8 mouse cellular contexts compared by ENCODE assay signal in genomic region chr13:13516376-13517225, GRCm38 (mm10).
DNase-seq lines count a peak whose midpoint lies in the region; ATAC-seq lines count a peak whose summit lies in the region.

No protein-coding gene starts in this region.

- no peaks in the 10 kb centered on the region for H3K27me3 ChIP-seq in limb, embryonic 10.5 days (ENCODE audit: low read depth, poor library complexity, severe bottlenecking)
- no peaks in the 10 kb centered on the region for H3K27me3 ChIP-seq in midbrain, embryonic 12.5 days

- 48% methylated on average over 17 of the region's 17 CpGs for WGBS in limb, embryonic 10.5 days
- 50% methylated on average over 17 of the region's 17 CpGs for WGBS in midbrain, embryonic 12.5 days

- H3K9me3 ChIP-seq in limb, embryonic 10.5 days (replicated peaks), result no peaks in the 10 kb centered on the region
- no peaks in the 10 kb centered on the region for H3K9me3 ChIP-seq in midbrain, embryonic 12.5 days

- no peak overlapping the region for H3K9ac ChIP-seq in midbrain, embryonic 12.5 days (replicated peaks)

- H3K4me2 ChIP-seq in midbrain, embryonic 12.5 days (replicated peaks), result no peak overlapping the region

- no peaks in the 10 kb centered on the region for H3K4me1 ChIP-seq in limb, embryonic 10.5 days
- no peaks in the 10 kb centered on the region for H3K4me1 ChIP-seq in midbrain, embryonic 12.5 days

- H3K4me3 ChIP-seq in limb, embryonic 10.5 days, result no peak overlapping the region
- no peak overlapping the region for H3K4me3 ChIP-seq in midbrain, embryonic 12.5 days

- peak; percentile 84 for ATAC-seq in midbrain, embryonic 12.5 days (ENCODE audit: low FRiP score, low read depth)

- H3K27ac ChIP-seq in limb, embryonic 10.5 days, result no peak overlapping the region
- H3K27ac ChIP-seq in midbrain, embryonic 12.5 days (replicated peaks), result no peak overlapping the region

- H3K36me3 ChIP-seq in limb, embryonic 10.5 days, result no peaks in the 10 kb centered on the region
- no peaks in the 10 kb centered on the region for H3K36me3 ChIP-seq in midbrain, embryonic 12.5 days

- peak; percentile 91 for DNase-seq in adrenal gland, adult 18-20 months (ENCODE audit: low spot score in 2 of 2)
- DNase-seq in embryo, embryonic 11 days, result peak; percentile 82
- DNase-seq in heart, adult 11 months, result peak; percentile 97
- peak; percentile 75 for DNase-seq in kidney, adult 11 months
- peak; percentile 82 for DNase-seq in limb, embryonic 10.5 days (ENCODE audit: low spot score)
- DNase-seq in skeletal muscle tissue, adult 2 months (ENCODE audit: low read depth, low spot score), result peak; percentile 54
- DNase-seq in yolk sac, embryonic 10.5 days (ENCODE audit: low spot score), result peak; percentile 84
